Mouse (Mus musculus): Measurements from ENCODE around the gene Rufy2. TPM values are rescaled to one million over a fixed set of nuclear protein-coding genes. Genes with fewer than 3 reads are reported as not detected.
A peak's percentile ranks its signal among the peaks of the same experiment; 100 is the strongest.

Rufy2 gene
- total and polyA plus RNA-seq, 3 experiments = 0.57 to 6.5 (median 5.8) TPM

DNA sequence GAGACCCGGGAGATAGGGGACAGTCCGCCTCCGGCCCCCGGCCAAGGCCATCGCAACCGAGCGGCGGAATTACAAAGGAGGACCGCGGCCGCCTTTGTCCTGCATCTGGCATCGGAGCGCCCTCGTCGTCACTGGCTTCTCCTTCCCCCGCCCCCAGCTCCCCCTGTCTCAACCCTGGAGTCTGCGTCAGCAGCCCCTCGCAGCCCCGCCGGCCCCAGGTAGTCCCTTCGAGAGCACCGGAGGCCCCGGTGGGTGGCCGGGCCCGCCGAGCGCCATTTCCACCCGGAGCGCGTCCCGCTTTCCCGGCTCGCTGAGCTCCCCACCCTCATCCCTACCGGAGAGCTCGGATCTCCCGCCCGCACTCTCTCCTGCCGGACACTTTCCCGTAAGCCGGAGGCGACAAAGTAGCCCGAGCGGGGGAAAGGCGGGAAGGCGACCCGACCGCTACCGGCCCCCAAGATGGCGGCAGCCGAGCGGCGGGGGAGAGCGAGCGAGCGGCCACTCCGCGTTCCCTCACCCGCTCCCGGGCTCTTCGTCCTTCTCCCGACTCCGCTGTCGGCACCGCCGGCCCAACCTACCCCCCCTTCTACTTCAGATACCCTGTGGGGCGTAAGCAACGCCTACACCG lies 43.2 kb downstream of the Rufy2 start:
- Histone ChIP-seq H3K9me3 (replicated peaks) (no peaks in the 10 kb centered on the region), H3K27me3 (ENCODE audit: insufficient read depth, low read length) (no peaks in the 10 kb centered on the region), H3K4me3 (ENCODE audit: low read depth, low read length) (peak overlapping the region; percentile 77), H3K36me3 (replicated peaks) (peaks cover 5% of the 10 kb centered on the region), H3K4me1 (ENCODE audit: insufficient read depth, low read depth, low read length) (peaks cover 11% of the 10 kb centered on the region)
- ATAC-seq (ENCODE audit: extremely low read depth, insufficient number of reproducible peaks, low FRiP score, poor library complexity, severe bottlenecking) (no peak), DNase-seq (ENCODE audit: low spot score) (peak; percentile 23)
- no peak for TF ChIP-seq CTCF (IDR thresholded peaks at IDR 0.05; ENCODE audit: low read depth, low read length)
- no peak for TF ChIP-seq GATA1 (IDR thresholded peaks at IDR 0.05; ENCODE audit: borderline replicate concordance, low read length)
- TF ChIP-seq POLR2AphosphoS5 (IDR thresholded peaks at IDR 0.05; ENCODE audit: insufficient replicate concordance, low read depth, low read length) = no peak
- TF ChIP-seq TAL1 (conservative IDR thresholded peaks at IDR 0.05; ENCODE audit: low read depth, low read length) = no peak
- no peak for TF ChIP-seq GATA2 (IDR thresholded peaks at IDR 0.05; ENCODE audit: borderline replicate concordance, low read depth, low read length)

DNA sequence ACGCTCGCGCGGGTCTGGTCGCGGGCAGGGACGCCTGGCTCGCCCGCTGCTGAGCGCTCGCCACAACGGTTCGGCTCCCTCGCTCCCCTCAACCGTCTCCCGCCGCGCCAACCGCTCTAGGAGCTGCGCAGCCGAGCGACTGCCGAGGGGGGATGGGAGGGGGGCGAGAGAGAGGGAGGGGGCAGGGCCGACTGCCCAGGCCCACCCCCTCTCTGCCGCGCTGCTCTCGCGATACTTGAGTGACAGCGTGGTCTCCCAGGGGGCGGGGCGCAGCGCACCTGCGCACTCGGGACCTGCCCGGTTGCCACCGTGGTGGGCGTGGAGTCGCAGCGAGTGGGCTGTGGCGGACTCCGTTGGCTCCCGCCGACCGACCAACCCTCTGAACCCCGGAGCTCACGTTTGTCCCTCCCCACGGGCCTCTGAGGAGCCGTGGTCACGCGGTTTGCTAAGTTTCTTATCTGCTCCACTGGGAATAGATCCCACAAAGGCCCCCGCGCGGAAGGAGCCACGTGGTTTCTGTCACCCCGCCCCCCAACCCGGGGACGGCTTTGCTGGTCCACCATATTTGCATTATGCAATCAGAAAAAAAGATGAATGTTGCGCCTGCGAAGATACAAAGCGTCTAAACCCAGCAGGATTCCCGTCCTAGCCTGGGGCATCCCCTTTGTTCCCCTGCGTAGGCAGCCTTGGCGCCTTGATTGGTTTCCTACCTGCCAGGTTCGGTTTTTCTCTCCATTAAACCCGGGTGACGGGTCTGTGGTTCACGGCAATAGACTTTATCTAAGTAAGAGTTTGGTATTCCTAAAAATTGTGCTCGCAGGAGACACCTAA lies 43.9 kb downstream of the Rufy2 start, which contains the start of the genes Hnrnph3 and Pbld2:
TSS of gene Hnrnph3 (minus strand) at position 469 of the 831 bp plus-strand sequence.
TSS of gene Pbld2 (plus strand) at position 567 of the 831 bp plus-strand sequence.
- Histone ChIP-seq H3K36me3 (replicated peaks) (peaks cover 3% of the 10 kb centered on the region), H3K4me3 (ENCODE audit: low read depth, low read length) (peak within 1 kb of the TSS; percentile 77), H3K9me3 (replicated peaks) (no peaks in the 10 kb centered on the region), H3K27me3 (ENCODE audit: insufficient read depth, low read length) (no peaks in the 10 kb centered on the region; the same call in 1 of the 2 replicates), H3K4me1 (ENCODE audit: insufficient read depth, low read depth, low read length) (peaks cover 11% of the 10 kb centered on the region)
- DNase-seq (ENCODE audit: low spot score) (peak; percentile 64), ATAC-seq (ENCODE audit: extremely low read depth, insufficient number of reproducible peaks, low FRiP score, poor library complexity, severe bottlenecking) (peak; percentile 58)
- TF ChIP-seq POLR2AphosphoS5 (IDR thresholded peaks at IDR 0.05; ENCODE audit: insufficient replicate concordance, low read depth, low read length) = no peak

DNA sequence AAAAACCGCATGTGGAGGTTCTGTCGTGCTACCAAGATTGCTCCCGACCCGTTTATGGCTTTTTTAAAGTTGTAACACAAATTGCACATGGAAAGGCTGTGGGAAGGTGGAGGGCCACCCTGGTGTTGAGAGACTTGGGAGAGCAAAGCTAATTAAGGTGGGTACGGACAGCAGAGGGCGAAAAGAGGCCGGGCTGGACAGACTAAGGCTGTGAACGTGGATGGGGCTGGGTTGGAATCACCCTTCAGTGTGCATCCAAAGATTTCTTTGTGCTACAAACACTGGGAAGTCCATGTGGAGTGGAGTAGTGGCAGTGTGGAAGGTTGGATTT lies 44.5 kb downstream of the Rufy2 start:
- DNase-seq (ENCODE audit: low spot score) (peak; percentile 2), ATAC-seq (ENCODE audit: extremely low read depth, insufficient number of reproducible peaks, low FRiP score, poor library complexity, severe bottlenecking) (peak; percentile 52; the same call in 1 of the 2 replicates)
- peak overlapping the region; percentile 77 for H3K4me3 ChIP-seq (ENCODE audit: low read depth, low read length)
- no peaks in the 10 kb centered on the region; the same call in 1 of the 2 replicates for H3K27me3 ChIP-seq (ENCODE audit: insufficient read depth, low read length)
- H3K4me1 ChIP-seq (ENCODE audit: insufficient read depth, low read depth, low read length) = peaks cover 9% of the 10 kb centered on the region
- no peaks in the 10 kb centered on the region for H3K36me3 ChIP-seq (replicated peaks)
- H3K9me3 ChIP-seq (replicated peaks) = no peaks in the 10 kb centered on the region
- TF ChIP-seq TAL1 (conservative IDR thresholded peaks at IDR 0.05; ENCODE audit: low read depth, low read length) = no peak
- no peak for TF ChIP-seq CTCF (IDR thresholded peaks at IDR 0.05; ENCODE audit: low read depth, low read length)
- no peak for TF ChIP-seq POLR2AphosphoS5 (IDR thresholded peaks at IDR 0.05; ENCODE audit: insufficient replicate concordance, low read depth, low read length)

DNA sequence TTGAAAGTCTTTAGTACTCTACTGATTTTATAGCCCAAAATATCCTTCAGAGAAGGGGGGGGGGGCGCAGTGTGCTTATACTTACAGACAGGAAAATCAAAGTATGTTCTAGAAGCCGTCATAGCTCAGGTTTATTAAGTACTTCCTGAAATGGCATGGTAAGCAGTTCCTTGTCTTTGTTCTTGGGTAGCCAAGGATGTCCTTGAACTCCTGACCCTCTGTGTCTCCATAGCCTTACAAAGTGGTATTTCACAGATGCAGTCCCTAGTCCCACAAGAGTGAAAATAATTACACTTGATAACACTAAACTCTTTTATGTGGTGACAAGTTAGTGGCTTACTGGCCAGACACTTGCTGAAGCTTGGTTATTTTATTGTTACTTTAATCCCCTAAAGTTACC lies 45.0 kb downstream of the Rufy2 start:
- DNase-seq (ENCODE audit: low spot score) = no peak
- Histone ChIP-seq H3K4me3 (ENCODE audit: low read depth, low read length) (no peak overlapping the region; the same call in 1 of the 2 replicates), H3K4me1 (ENCODE audit: insufficient read depth, low read depth, low read length) (peaks cover 9% of the 10 kb centered on the region), H3K36me3 (replicated peaks) (no peaks in the 10 kb centered on the region), H3K27me3 (ENCODE audit: insufficient read depth, low read length) (no peaks in the 10 kb centered on the region; the same call in 1 of the 2 replicates), H3K9me3 (replicated peaks) (no peaks in the 10 kb centered on the region)
- no peak for ATAC-seq (ENCODE audit: extremely low read depth, insufficient number of reproducible peaks, low FRiP score, poor library complexity, severe bottlenecking)
- TF ChIP-seq TAL1 (conservative IDR thresholded peaks at IDR 0.05; ENCODE audit: low read depth, low read length) (no peak), POLR2AphosphoS5 (IDR thresholded peaks at IDR 0.05; ENCODE audit: insufficient replicate concordance, low read depth, low read length) (no peak), CTCF (IDR thresholded peaks at IDR 0.05; ENCODE audit: low read depth, low read length) (no peak), GATA1 (IDR thresholded peaks at IDR 0.05; ENCODE audit: borderline replicate concordance, low read length) (no peak), GATA2 (IDR thresholded peaks at IDR 0.05; ENCODE audit: borderline replicate concordance, low read depth, low read length) (no peak)

DNA sequence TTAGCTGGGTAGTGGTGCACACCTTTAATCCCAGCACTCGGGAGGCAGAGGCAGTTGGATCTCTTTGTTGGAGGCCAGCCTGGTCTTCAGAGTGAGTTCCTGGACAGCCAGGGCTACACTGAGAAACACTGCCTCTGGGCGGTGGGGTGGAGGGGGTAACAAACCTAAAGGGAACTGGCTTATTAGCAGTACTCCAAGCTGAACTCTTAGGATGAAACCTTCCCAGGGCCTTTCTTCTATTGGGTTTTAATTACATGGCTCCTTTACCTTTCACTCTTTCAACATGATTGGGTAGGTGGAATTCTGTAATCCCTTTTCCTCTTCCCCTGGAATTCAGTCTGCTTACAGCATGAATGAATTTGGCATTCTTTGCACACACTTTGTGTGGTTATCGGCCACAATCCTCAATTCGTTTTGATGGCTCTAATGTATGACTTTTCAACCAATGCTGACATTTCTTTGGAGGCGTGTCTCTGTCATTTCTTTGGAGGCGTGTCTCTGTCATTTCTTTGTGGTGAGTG lies 45.5 kb downstream of the Rufy2 start:
- Histone ChIP-seq H3K27me3 (ENCODE audit: insufficient read depth, low read length) (peaks cover 4% of the 10 kb centered on the region), H3K4me3 (ENCODE audit: low read depth, low read length) (no peak overlapping the region), H3K9me3 (replicated peaks) (no peaks in the 10 kb centered on the region), H3K36me3 (replicated peaks) (no peaks in the 10 kb centered on the region), H3K4me1 (ENCODE audit: insufficient read depth, low read depth, low read length) (peaks cover 9% of the 10 kb centered on the region)
- no peak for DNase-seq (ENCODE audit: low spot score)
- TF ChIP-seq TAL1 (conservative IDR thresholded peaks at IDR 0.05; ENCODE audit: low read depth, low read length) = no peak
- TF ChIP-seq CTCF (IDR thresholded peaks at IDR 0.05; ENCODE audit: low read depth, low read length) = no peak
- no peak for TF ChIP-seq POLR2AphosphoS5 (IDR thresholded peaks at IDR 0.05; ENCODE audit: insufficient replicate concordance, low read depth, low read length)
- TF ChIP-seq GATA2 (IDR thresholded peaks at IDR 0.05; ENCODE audit: borderline replicate concordance, low read depth, low read length) = no peak
- no peak for TF ChIP-seq GATA1 (IDR thresholded peaks at IDR 0.05; ENCODE audit: borderline replicate concordance, low read length)
- ATAC-seq (ENCODE audit: extremely low read depth, insufficient number of reproducible peaks, low FRiP score, poor library complexity, severe bottlenecking) = no peak

DNA sequence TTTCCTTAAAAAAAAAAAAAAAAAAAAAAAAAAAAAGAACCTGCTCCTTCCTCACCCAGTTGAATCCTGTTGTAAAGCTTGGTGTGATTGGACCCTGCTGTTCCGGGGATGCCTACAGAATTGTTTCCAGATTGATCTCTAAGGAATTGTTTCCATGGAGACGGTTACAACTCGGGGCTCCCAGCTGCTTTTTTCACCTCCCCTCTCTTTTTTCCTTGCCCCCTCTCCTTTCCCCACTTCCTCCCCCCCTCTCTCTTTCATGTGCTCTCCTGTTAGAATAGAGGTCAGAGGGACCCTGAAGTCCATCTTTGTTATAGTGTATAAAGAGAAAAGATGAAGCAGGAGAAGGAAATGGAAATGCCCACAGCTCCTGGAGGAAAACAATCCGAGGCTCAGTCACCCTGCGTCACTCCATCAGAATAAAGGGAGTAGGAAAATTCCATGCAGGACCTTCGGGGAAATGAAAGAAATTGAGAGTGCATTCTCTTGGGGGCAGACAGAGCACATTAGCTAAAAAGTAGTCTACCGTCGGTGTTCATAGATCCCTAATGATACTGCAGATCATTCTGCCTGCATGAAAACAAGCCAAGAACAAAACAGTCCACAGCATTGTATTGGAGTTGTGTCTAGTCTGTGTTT lies 46.3 kb downstream of the Rufy2 start:
- no peak for ATAC-seq (ENCODE audit: extremely low read depth, insufficient number of reproducible peaks, low FRiP score, poor library complexity, severe bottlenecking)
- TF ChIP-seq GATA2 (IDR thresholded peaks at IDR 0.05; ENCODE audit: borderline replicate concordance, low read depth, low read length) = no peak
- TF ChIP-seq GATA1 (IDR thresholded peaks at IDR 0.05; ENCODE audit: borderline replicate concordance, low read length) = no peak
- TF ChIP-seq TAL1 (conservative IDR thresholded peaks at IDR 0.05; ENCODE audit: low read depth, low read length) = no peak
- TF ChIP-seq POLR2AphosphoS5 (IDR thresholded peaks at IDR 0.05; ENCODE audit: insufficient replicate concordance, low read depth, low read length) = no peak
- TF ChIP-seq CTCF (IDR thresholded peaks at IDR 0.05; ENCODE audit: low read depth, low read length) = no peak
- H3K36me3 ChIP-seq (replicated peaks) = no peaks in the 10 kb centered on the region
- peaks cover 4% of the 10 kb centered on the region for H3K27me3 ChIP-seq (ENCODE audit: insufficient read depth, low read length)
- no peak overlapping the region for H3K4me3 ChIP-seq (ENCODE audit: low read depth, low read length)
- no peaks in the 10 kb centered on the region for H3K9me3 ChIP-seq (replicated peaks)
- DNase-seq (ENCODE audit: low spot score) = no peak
- peaks cover 5% of the 10 kb centered on the region for H3K4me1 ChIP-seq (ENCODE audit: insufficient read depth, low read depth, low read length)
